ENCODE assay signal across 8 mouse cellular contexts in genomic region chr19:5817703-5818589, GRCm38 (mm10). TPM values are rescaled to one million over a fixed set of nuclear protein-coding genes. Genes with fewer than 3 reads are reported as not detected.
DNase-seq lines count a peak whose midpoint lies in the region; ATAC-seq and TF ChIP-seq lines count a peak whose summit lies in the region.

No protein-coding gene starts in this region.

- TF ChIP-seq CTCF in heart, adult 2 months (IDR thresholded peaks at IDR 0.05) = peak; percentile 85

- peaks cover 30% of the 10 kb centered on the region for H3K4me1 ChIP-seq in embryonic facial prominence, embryonic 13.5 days
- peaks cover 12% of the 10 kb centered on the region for H3K4me1 ChIP-seq in heart, adult 2 months (ENCODE audit: control insufficient read depth, insufficient read depth, low read length)
- peaks cover 25% of the 10 kb centered on the region for H3K4me1 ChIP-seq in limb, embryonic 14.5 days (ENCODE audit: control insufficient read depth, insufficient read depth, low read length)
- H3K4me1 ChIP-seq in midbrain, embryonic 16.5 days (ENCODE audit: control insufficient read depth, insufficient read depth, low read length) = peaks cover 10% of the 10 kb centered on the region; the same call in 1 of the 2 replicates

- no peaks in the 10 kb centered on the region for H3K9me3 ChIP-seq in embryonic facial prominence, embryonic 13.5 days
- H3K9me3 ChIP-seq in limb, embryonic 14.5 days (ENCODE audit: control insufficient read depth, low read length) = no peaks in the 10 kb centered on the region
- H3K9me3 ChIP-seq in midbrain, embryonic 16.5 days (replicated peaks; ENCODE audit: control insufficient read depth, low read length, poor library complexity, severe bottlenecking) = no peaks in the 10 kb centered on the region

- peak overlapping the region; percentile 56 for H3K4me2 ChIP-seq in embryonic facial prominence, embryonic 13.5 days
- peak overlapping the region; percentile 44 for H3K4me2 ChIP-seq in limb, embryonic 14.5 days (replicated peaks; ENCODE audit: low read depth, low read length, severe bottlenecking)
- H3K4me2 ChIP-seq in midbrain, embryonic 16.5 days (ENCODE audit: low read length) = peak overlapping the region; percentile 57

- peak; percentile 96 for TF ChIP-seq EP300 in heart, adult 2 months (IDR thresholded peaks at IDR 0.05; ENCODE audit: insufficient read depth, low read depth, low read length)

- H3K9ac ChIP-seq in embryonic facial prominence, embryonic 13.5 days = peak overlapping the region; percentile 49
- H3K9ac ChIP-seq in heart, adult 2 months (ENCODE audit: low read depth, low read length) = peak overlapping the region; percentile 77
- H3K9ac ChIP-seq in limb, embryonic 14.5 days (ENCODE audit: low read depth, low read length, severe bottlenecking) = no peak overlapping the region
- peak overlapping the region; percentile 67 for H3K9ac ChIP-seq in midbrain, embryonic 16.5 days (ENCODE audit: low read depth, low read length)

- no peaks in the 10 kb centered on the region for H3K36me3 ChIP-seq in embryonic facial prominence, embryonic 13.5 days
- H3K36me3 ChIP-seq in heart, adult 2 months (ENCODE audit: control insufficient read depth, insufficient read depth, low read length) = peaks cover 3% of the 10 kb centered on the region; the same call in 1 of the 2 replicates
- H3K36me3 ChIP-seq in limb, embryonic 14.5 days (ENCODE audit: control insufficient read depth, insufficient read depth, low read length) = no peaks in the 10 kb centered on the region
- H3K36me3 ChIP-seq in midbrain, embryonic 16.5 days (ENCODE audit: control insufficient read depth, insufficient read depth, low read length) = no peaks in the 10 kb centered on the region

- ATAC-seq in embryonic facial prominence, embryonic 13.5 days (ENCODE audit: insufficient number of reproducible peaks, insufficient read depth, low FRiP score, low TSS enrichment, low read depth) = 0 out of 2 replicates have a peak, but pooled peaks have one; percentile 35
- ATAC-seq in limb, embryonic 14.5 days (ENCODE audit: low FRiP score, low read depth) = peak; percentile 79
- peak; percentile 66 for ATAC-seq in midbrain, embryonic 16.5 days

- H3K27me3 ChIP-seq in embryonic facial prominence, embryonic 13.5 days = no peaks in the 10 kb centered on the region
- H3K27me3 ChIP-seq in heart, adult 2 months (ENCODE audit: control insufficient read depth, insufficient read depth, low read length) = no peaks in the 10 kb centered on the region
- no peaks in the 10 kb centered on the region for H3K27me3 ChIP-seq in limb, embryonic 14.5 days (ENCODE audit: control insufficient read depth, insufficient read depth, low read length)
- H3K27me3 ChIP-seq in midbrain, embryonic 16.5 days (ENCODE audit: control insufficient read depth, insufficient read depth, low read depth, low read length) = no peaks in the 10 kb centered on the region

- intact Hi-C loops in heart, adult 2 months (cut with DNase I) = loop anchor here (2.0 kb wide), 1 partner anchor 15 kb away; no protein-coding TSS in a partner anchor

- peak overlapping the region; percentile 31 for H3K4me3 ChIP-seq in embryonic facial prominence, embryonic 13.5 days
- peak overlapping the region; percentile 46 for H3K4me3 ChIP-seq in heart, adult 2 months
- H3K4me3 ChIP-seq in limb, embryonic 14.5 days (replicated peaks; ENCODE audit: low read length) = peak overlapping the region; percentile 20
- peak overlapping the region; percentile 19; the same call in 1 of the 2 replicates for H3K4me3 ChIP-seq in midbrain, embryonic 16.5 days (ENCODE audit: low read depth, low read length)

- 16% methylated on average over 21 of the region's 21 CpGs for WGBS in embryonic facial prominence, embryonic 13.5 days
- 10% methylated on average over 21 of the region's 21 CpGs for WGBS in heart, adult 2 months
- WGBS in limb, embryonic 14.5 days = 16% methylated on average over 21 of the region's 21 CpGs
- 20% methylated on average over 21 of the region's 21 CpGs for WGBS in midbrain, embryonic 16.5 days

- DNase-seq in 416B (ENCODE audit: low read depth) = peak; percentile 96
- DNase-seq in adrenal gland, postnatal 4 days (ENCODE audit: low spot score in 2 of 2) = peak; percentile 72 to 81
- peak; percentile 91 to 92 for DNase-seq in heart, adult 2 months
- peak; percentile 88 to 89 for DNase-seq in kidney, adult 8-10 months
- peak; percentile 74 for DNase-seq in limb, embryonic 14.5 days (ENCODE audit: low spot score)
- DNase-seq in spleen, postnatal 36 days (ENCODE audit: low spot score in 2 of 2) = peak; percentile 85 to 89

- peak; percentile 85 for TF ChIP-seq POLR2A in heart, adult 2 months (IDR thresholded peaks at IDR 0.05; ENCODE audit: insufficient read depth, low read depth, low read length)
- TF ChIP-seq POLR2A in limb, embryonic 14.5 days (IDR thresholded peaks at IDR 0.05; ENCODE audit: borderline replicate concordance, extremely low read depth, insufficient read depth, insufficient read length) = 0 out of 2 replicates have a peak, but pooled peaks have one; percentile 30

- H3K79me2 ChIP-seq in heart, adult 2 months (replicated peaks; ENCODE audit: control insufficient read depth, insufficient read depth, low read length) = no peaks in the 10 kb centered on the region

- peak overlapping the region; percentile 73 for H3K27ac ChIP-seq in embryonic facial prominence, embryonic 13.5 days
- H3K27ac ChIP-seq in heart, adult 2 months = peak overlapping the region; percentile 95
- peak overlapping the region; percentile 65 for H3K27ac ChIP-seq in limb, embryonic 14.5 days (replicated peaks; ENCODE audit: low read depth, low read length)
- H3K27ac ChIP-seq in midbrain, embryonic 16.5 days (ENCODE audit: low read length) = peak overlapping the region; percentile 84

RNA-seq across cellular contexts. Expression of gene Scyl1, which starts 46.7 kb away (rescaled TPM):
- 100 to 1,000 TPM; 105 to 110 TPM for total RNA-seq in adrenal gland, postnatal 4 days (2021)
- polyA plus RNA-seq in embryonic facial prominence, embryonic 13.5 days (2015; fragmentation: Nextera tagmentation; extraction: Ambion mirVana) = 73.0 and 75.3 TPM in 2 replicates
- 10 to 100 TPM; 57.2 to 70.0 TPM for total RNA-seq in heart, adult 2 months (2021)
- polyA plus RNA-seq in heart, adult 2 months (2012; rRNA removed) = 95.6 and 113 TPM in 2 replicates
- 152 and 186 TPM in 2 replicates for polyA plus RNA-seq in limb, embryonic 14.5 days (2012; rRNA removed)
- 78.4 and 81.1 TPM in 2 replicates for polyA plus RNA-seq in limb, embryonic 14.5 days (2014; fragmentation: Nextera tagmentation; extraction: Ambion mirVana)
- 86.3 and 86.6 TPM in 2 replicates for polyA plus RNA-seq in midbrain, embryonic 16.5 days (2015; fragmentation: Nextera tagmentation; extraction: Ambion mirVana)

RNA-seq across cellular contexts. Expression of gene Frmd8, which starts 57.1 kb away (rescaled TPM):
- total RNA-seq in adrenal gland, postnatal 4 days (2021) = 10 to 100 TPM; 42.4 to 45.9 TPM
- polyA plus RNA-seq in embryonic facial prominence, embryonic 13.5 days (2015; fragmentation: Nextera tagmentation; extraction: Ambion mirVana) = 30.6 and 34.0 TPM in 2 replicates
- 1 to 10 TPM; 7.7 to 8.4 TPM for total RNA-seq in heart, adult 2 months (2021)
- polyA plus RNA-seq in heart, adult 2 months (2012; rRNA removed) = 7.0 and 9.3 TPM in 2 replicates
- 22.7 and 30.1 TPM in 2 replicates for polyA plus RNA-seq in limb, embryonic 14.5 days (2012; rRNA removed)
- 22.6 and 22.7 TPM in 2 replicates for polyA plus RNA-seq in limb, embryonic 14.5 days (2014; fragmentation: Nextera tagmentation; extraction: Ambion mirVana)
- 14.7 and 16.5 TPM in 2 replicates for polyA plus RNA-seq in midbrain, embryonic 16.5 days (2015; fragmentation: Nextera tagmentation; extraction: Ambion mirVana)

RNA-seq across cellular contexts. Expression of gene Slc25a45, which starts 59.7 kb away (rescaled TPM):
- 10 to 100 TPM; 25.9 to 26.3 TPM for total RNA-seq in adrenal gland, postnatal 4 days (2021)
- polyA plus RNA-seq in embryonic facial prominence, embryonic 13.5 days (2015; fragmentation: Nextera tagmentation; extraction: Ambion mirVana) = 3.1 and 4.5 TPM in 2 replicates
- 1 to 10 TPM; 2.8 TPM for total RNA-seq in heart, adult 2 months (2021)
- 7.9 and 8.2 TPM in 2 replicates for polyA plus RNA-seq in heart, adult 2 months (2012; rRNA removed)
- 6.2 and 6.3 TPM in 2 replicates for polyA plus RNA-seq in limb, embryonic 14.5 days (2012; rRNA removed)
- 2.5 and 3.0 TPM in 2 replicates for polyA plus RNA-seq in limb, embryonic 14.5 days (2014; fragmentation: Nextera tagmentation; extraction: Ambion mirVana)
- 2.0 and 2.2 TPM in 2 replicates for polyA plus RNA-seq in midbrain, embryonic 16.5 days (2015; fragmentation: Nextera tagmentation; extraction: Ambion mirVana)

Comparison
In these comparisons a context has a peak if more than half of its experiments do, and no peak if none do; other contexts are left out.
1. Peak in every context shown above with its lines: DNase-seq, ATAC-seq, H3K4me3 ChIP-seq and H3K27ac ChIP-seq.